Mouse (Mus musculus) stomach, postnatal 0 days (tissue): Measurements from ENCODE around the gene Fbxo21.

Experiments used
- CTCF ChIP-seq: IDR thresholded peaks from 2 replicates; pipeline ENCODE4 v1.5.1; 2016; ENCODE audit warnings: antibody characterized with exemption, low read depth, mild to moderate bottlenecking, moderate library complexity
- EP300 ChIP-seq: optimal IDR thresholded peaks from 2 replicates; pipeline ENCODE3; 2016; ENCODE audit warnings: antibody characterized with exemption

DNA sequence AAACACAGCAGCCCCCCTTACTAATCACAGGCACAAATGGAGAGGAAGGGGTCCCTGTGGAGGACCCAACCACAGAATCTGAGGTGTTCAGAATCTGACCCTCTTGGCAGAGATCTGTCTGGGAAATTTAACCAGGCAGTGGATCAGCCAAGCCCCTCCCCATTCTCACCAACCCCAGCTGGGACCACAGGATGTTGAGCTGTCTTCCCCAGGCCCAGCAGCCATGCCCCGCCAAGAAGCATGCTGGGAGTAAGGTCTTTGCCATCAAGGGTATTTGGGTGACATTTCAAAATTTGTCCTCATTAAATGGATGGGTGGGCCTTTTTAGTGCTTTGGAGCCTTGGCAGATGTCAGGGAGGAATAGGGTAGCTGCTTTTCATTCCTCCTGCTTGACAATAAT, 22.1 kb upstream of the Fbxo21 start:
- TF ChIP-seq EP300 (no peak), CTCF (no peak)
